Mouse (Mus musculus) stomach, postnatal 0 days (tissue): ENCODE data around the gene Olfr1162. TPM values are rescaled to one million over a fixed set of nuclear protein-coding genes. Genes with fewer than 3 reads are reported as not detected.
A peak's percentile ranks its signal among the peaks of the same experiment; 100 is the strongest.

Experiments used
- ATAC-seq: fragments of 200-750 bp; cut with Nextera tagmentation; 2 replicates; pipeline ENCODE4 v1.8.0; 2017; ENCODE audit not compliant: low FRiP score, low TSS enrichment
- DNase-seq: peaks from one replicate; pipeline ENCODE4 v3.0.0-alpha.2; 2016; ENCODE audit warnings: low spot score
- H3K27ac ChIP-seq: fragments of 300-500 bp; sonication (generic); replicated peaks from 2 replicates; pipeline ENCODE4 v1.5.1; 2014; ENCODE audit warnings: mild to moderate bottlenecking, control low read depth
- H3K27me3 ChIP-seq: fragments of 300-500 bp; sonication (generic); 2 replicates; pipeline ENCODE4 v1.6.1; 2014; ENCODE audit warnings: low read length; ENCODE audit not compliant: control insufficient read depth, insufficient read depth
- H3K36me3 ChIP-seq: fragments of 300-500 bp; sonication (generic); 2 replicates; pipeline ENCODE4 v1.6.1; 2014; ENCODE audit warnings: low read length, mixed read lengths; ENCODE audit not compliant: control insufficient read depth, insufficient read depth
- H3K4me1 ChIP-seq: fragments of 300-500 bp; sonication (generic); replicated peaks from 2 replicates; pipeline ENCODE4 v1.6.1; 2014; ENCODE audit warnings: antibody characterized with exemption; ENCODE audit not compliant: control insufficient read depth, insufficient read depth
- H3K4me2 ChIP-seq: fragments of 300-500 bp; sonication (generic); replicated peaks from 2 replicates; pipeline ENCODE4 v1.6.1; 2014; ENCODE audit warnings: low read depth, mild to moderate bottlenecking, control low read depth, moderate library complexity
- H3K4me3 ChIP-seq: fragments of 300-500 bp; sonication (generic); 2 replicates; pipeline ENCODE4 v1.5.1; 2014; ENCODE audit warnings: low read depth, low read length, control low read depth
- H3K9ac ChIP-seq: fragments of 300-500 bp; sonication (generic); 2 replicates; pipeline ENCODE4 v1.6.1; 2014; ENCODE audit warnings: mild to moderate bottlenecking, low read length, control low read depth, mixed read lengths
- H3K9me3 ChIP-seq: fragments of 300-500 bp; sonication (generic); 2 replicates; pipeline ENCODE4 v1.6.1; 2016; ENCODE audit warnings: low read length; ENCODE audit not compliant: control insufficient read depth
- CTCF ChIP-seq: IDR thresholded peaks from 2 replicates; pipeline ENCODE4 v1.5.1; 2016; ENCODE audit warnings: antibody characterized with exemption, low read depth, mild to moderate bottlenecking, moderate library complexity
- EP300 ChIP-seq: optimal IDR thresholded peaks from 2 replicates; pipeline ENCODE3; 2016; ENCODE audit warnings: antibody characterized with exemption
- polyA plus RNA-seq: library from polyadenylated mRNA; unstranded; fragments of >200 nt; fragmentation: Nextera tagmentation; extraction: Ambion mirVana; gene quantifications from 2 replicates; pipeline ENCODE4 v1.2.1, GENCODE M21; 2015

Gene Olfr1162
- polyA plus RNA-seq, 1 experiment from 2014 or later: not detected

- no peaks in the 10 kb centered on the region for H3K4me1 ChIP-seq
- TF ChIP-seq EP300 (no peak), CTCF (no peak)
- peak; percentile 99 for ATAC-seq
- no peak for DNase-seq
- H3K4me3 ChIP-seq: no peak within 1 kb of the TSS
- no peaks in the 10 kb centered on the region for H3K27me3 ChIP-seq
- H3K27ac ChIP-seq: no peak within 1 kb of the TSS
- no peak within 1 kb of the TSS for H3K9ac ChIP-seq
- no peaks in the 10 kb centered on the region for H3K9me3 ChIP-seq
- H3K36me3 ChIP-seq: no peaks in the 10 kb centered on the region
- no peak within 1 kb of the TSS for H3K4me2 ChIP-seq
These were observed 43.2 kb downstream of the Olfr1162 start, which contains the start of gene Olfr1160 for GRCm38 (mm10) chr2:88007515-88008318. Olfr1160 (minus strand) TSS chr2:88008268.

Other genes with a start within 250 kb of the Olfr1162 start
- not detected in 2 replicates for gene Olfr1145, start 241.3 kb downstream of the Olfr1162 start, polyA plus RNA-seq
- not detected in 2 replicates for gene Olfr1148, start 220.6 kb downstream of the Olfr1162 start, polyA plus RNA-seq
- gene Olfr1150-ps1, start 207.1 kb downstream of the Olfr1162 start, polyA plus RNA-seq: not detected in 2 replicates
- not detected in 2 replicates for gene Olfr1151, start 195.3 kb downstream of the Olfr1162 start, polyA plus RNA-seq
- gene Olfr1152, start 184.6 kb downstream of the Olfr1162 start, polyA plus RNA-seq: not detected in 2 replicates
- gene Olfr1153, start 156.2 kb downstream of the Olfr1162 start, polyA plus RNA-seq: 0.10 TPM in 1 of 2 replicates, not detected in the other
- gene Olfr1154, start 146.0 kb downstream of the Olfr1162 start, polyA plus RNA-seq: not detected in 2 replicates
- gene Olfr1155, start 106.0 kb downstream of the Olfr1162 start, polyA plus RNA-seq: not detected in 2 replicates
- gene Olfr1156, start 98.0 kb downstream of the Olfr1162 start, polyA plus RNA-seq: not detected in 2 replicates
- not detected in 2 replicates for gene Olfr1157, start 82.8 kb downstream of the Olfr1162 start, polyA plus RNA-seq
- gene Olfr74, start 76.5 kb downstream of the Olfr1162 start, polyA plus RNA-seq: not detected in 2 replicates
- gene Olfr1158, start 61.0 kb downstream of the Olfr1162 start, polyA plus RNA-seq: not detected in 2 replicates
- 0.04 TPM in 1 of 2 replicates, not detected in the other for gene Olfr1160, start 42.9 kb downstream of the Olfr1162 start, polyA plus RNA-seq
- gene Olfr1161, start 28.4 kb downstream of the Olfr1162 start, polyA plus RNA-seq: not detected in 2 replicates
- not detected in 2 replicates for gene Olfr73, start 13.4 kb downstream of the Olfr1162 start, polyA plus RNA-seq
- not detected in 2 replicates for gene Olfr1163, start 20.7 kb upstream of the Olfr1162 start, polyA plus RNA-seq
- gene Olfr1164, start 42.8 kb upstream of the Olfr1162 start, polyA plus RNA-seq: not detected in 2 replicates
- gene Olfr1166, start 77.1 kb upstream of the Olfr1162 start, polyA plus RNA-seq: not detected in 2 replicates
- not detected in 2 replicates for gene Olfr1167, start 104.1 kb upstream of the Olfr1162 start, polyA plus RNA-seq
- gene Olfr1168, start 130.8 kb upstream of the Olfr1162 start, polyA plus RNA-seq: not detected in 2 replicates
- 0.04 TPM in 1 of 2 replicates, not detected in the other for gene Olfr1170, start 177.2 kb upstream of the Olfr1162 start, polyA plus RNA-seq
- gene Olfr1173, start 228.7 kb upstream of the Olfr1162 start, polyA plus RNA-seq: 0.01 TPM in 1 of 2 replicates, not detected in the other